ENCODE assay signal across 29 mouse cellular contexts in the genomic region with DNA sequence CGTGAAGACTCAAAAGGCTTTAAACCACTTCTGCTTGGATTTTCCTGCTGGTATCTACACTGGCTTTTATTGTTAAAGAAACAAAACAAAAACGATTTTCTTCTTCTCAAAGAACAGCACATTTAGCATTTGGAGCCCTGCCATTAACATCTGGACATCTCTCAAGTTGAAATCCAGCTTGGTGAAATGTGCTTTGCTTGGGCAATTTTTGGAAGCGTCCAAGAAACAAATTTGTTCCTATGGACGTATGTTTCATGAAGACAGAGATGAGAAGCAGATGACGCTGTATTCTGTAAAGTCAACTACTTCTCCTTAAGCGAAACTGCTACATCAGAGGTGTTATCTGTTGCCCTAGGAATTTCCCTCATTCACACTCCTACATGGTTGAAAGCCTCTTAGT.
DNase-seq lines count a peak whose midpoint lies in the region; ATAC-seq and TF ChIP-seq lines count a peak whose summit lies in the region.
"Had no signal": no experiment of that assay in that cellular context is flagged by ENCODE, and none has a peak within 500 bp of the region (broad histone marks: within the 10 kb centered on the region; RNA-seq: fewer than 3 reads in every experiment).

No protein-coding gene starts in this region.

- no peaks in the 10 kb centered on the region; the same call in 1 of the 2 replicates for H3K4me1 ChIP-seq in hindbrain, embryonic 14.5 days (replicated peaks; ENCODE audit: control insufficient read depth, insufficient read depth, low read length)
- H3K4me1 ChIP-seq in hindbrain, postnatal 0 days (ENCODE audit: insufficient read depth, low read length), result peaks cover 7% of the 10 kb centered on the region
- H3K4me1 ChIP-seq in lung, embryonic 15.5 days, result peaks cover 6% of the 10 kb centered on the region
- H3K4me1 ChIP-seq in lung, adult 2 months (ENCODE audit: control insufficient read depth, insufficient read depth, low read length), result no peaks in the 10 kb centered on the region

- no peak for TF ChIP-seq CTCF in hindbrain, postnatal 0 days (IDR thresholded peaks at IDR 0.05; ENCODE audit: low read depth)
- TF ChIP-seq CTCF in lung, adult 2 months (IDR thresholded peaks at IDR 0.05; ENCODE audit: insufficient read depth, low read length), result no peak

- 0 out of 2 replicates have a peak overlapping the region, but pooled peaks have one; percentile 24 for H3K27ac ChIP-seq in hindbrain, embryonic 14.5 days
- H3K27ac ChIP-seq in hindbrain, postnatal 0 days, result no peak overlapping the region
- H3K27ac ChIP-seq in lung, embryonic 15.5 days, result peak overlapping the region; percentile 34; the same call in 1 of the 2 replicates
- H3K27ac ChIP-seq: heart, embryonic 15.5 days; hindbrain, embryonic 15.5 days; neural tube, embryonic 13.5 days had no signal

- no peak for TF ChIP-seq POLR2A in lung, adult 2 months (IDR thresholded peaks at IDR 0.05; ENCODE audit: borderline replicate concordance, extremely low read depth, low read depth, low read length)

- H3K4me3 ChIP-seq in hindbrain, embryonic 14.5 days (replicated peaks; ENCODE audit: low read length), result no peak overlapping the region
- H3K4me3 ChIP-seq in hindbrain, postnatal 0 days (ENCODE audit: low read length), result no peak overlapping the region
- no peak overlapping the region for H3K4me3 ChIP-seq in lung, embryonic 15.5 days
- H3K4me3 ChIP-seq in lung, adult 2 months (replicated peaks; ENCODE audit: extremely low read depth, low read depth, low read length), result no peak overlapping the region
- H3K4me3 ChIP-seq: heart, embryonic 15.5 days; hindbrain, embryonic 15.5 days; myocyte; neural tube, embryonic 13.5 days had no signal

- no peaks in the 10 kb centered on the region for H3K9me3 ChIP-seq in hindbrain, embryonic 14.5 days (ENCODE audit: control insufficient read depth, low read length)
- H3K9me3 ChIP-seq in hindbrain, postnatal 0 days (ENCODE audit: low read length), result no peaks in the 10 kb centered on the region
- H3K9me3 ChIP-seq in lung, embryonic 15.5 days, result no peaks in the 10 kb centered on the region
- H3K9me3 ChIP-seq: G1E; heart, embryonic 15.5 days; hindbrain, embryonic 15.5 days; neural tube, embryonic 13.5 days had no signal

- no peak for DNase-seq in hindbrain, embryonic 14.5 days (ENCODE audit: low spot score)
- DNase-seq in hindbrain, postnatal 0 days (ENCODE audit: low spot score), result no peak
- DNase-seq in lung, adult 2 months, result no peak
- DNase-seq in adipocyte (ENCODE audit: low spot score), result peak; percentile 84
- DNase-seq in lung, postnatal 10 days, result peak; percentile 28
- DNase-seq in ovary, postnatal 36 days (ENCODE audit: low spot score), result no peak
- no peak for DNase-seq in frontal cortex, postnatal 25 days (ENCODE audit: low spot score in 2 of 2)
- DNase-seq: adrenal gland, adult 8-10 months; B cell, adult 2 months; cerebellum, adult 8-10 months; cerebellum, postnatal 36 days; embryo, embryonic 11 days; forebrain, postnatal 0 days; heart, postnatal 4 days; kidney, postnatal 36 days; layer of hippocampus, adult 9-11 months; liver, postnatal 0 days; right cerebral cortex, adult 18-20 months; right cerebral cortex, postnatal 4 days had no signal

- no peak for ATAC-seq in hindbrain, embryonic 14.5 days (ENCODE audit: low FRiP score)
- ATAC-seq in hindbrain, postnatal 0 days, result no peak
- no peak for ATAC-seq in lung, embryonic 15.5 days (ENCODE audit: borderline replicate concordance, extremely low read depth, low FRiP score, low TSS enrichment)
- ATAC-seq: forebrain, postnatal 0 days; intestine, embryonic 16.5 days; liver, postnatal 0 days; midbrain, embryonic 16.5 days had no signal

- no peaks in the 10 kb centered on the region for H3K36me3 ChIP-seq in hindbrain, embryonic 14.5 days (replicated peaks; ENCODE audit: control insufficient read depth, insufficient read depth)
- H3K36me3 ChIP-seq in hindbrain, postnatal 0 days (ENCODE audit: insufficient read depth, low read length), result no peaks in the 10 kb centered on the region
- no peaks in the 10 kb centered on the region for H3K36me3 ChIP-seq in lung, embryonic 15.5 days
- H3K36me3 ChIP-seq: G1E; heart, embryonic 15.5 days; hindbrain, embryonic 15.5 days; neural tube, embryonic 13.5 days had no signal

- no peak overlapping the region for H3K9ac ChIP-seq in hindbrain, embryonic 14.5 days
- no peak overlapping the region for H3K9ac ChIP-seq in hindbrain, postnatal 0 days (replicated peaks; ENCODE audit: low read length)
- H3K9ac ChIP-seq in lung, embryonic 15.5 days, result no peak overlapping the region
- H3K9ac ChIP-seq: forebrain, postnatal 0 days; heart, embryonic 15.5 days; hindbrain, embryonic 15.5 days; liver, postnatal 0 days; neural tube, embryonic 13.5 days had no signal

- no peak overlapping the region for H3K4me2 ChIP-seq in hindbrain, embryonic 14.5 days (replicated peaks)
- no peak overlapping the region for H3K4me2 ChIP-seq in hindbrain, postnatal 0 days (ENCODE audit: low read depth, low read length)
- no peak overlapping the region for H3K4me2 ChIP-seq in lung, embryonic 15.5 days
- H3K4me2 ChIP-seq: heart, embryonic 15.5 days; hindbrain, embryonic 15.5 days; liver, embryonic 11.5 days; neural tube, embryonic 13.5 days had no signal

- WGBS in hindbrain, embryonic 14.5 days, result 62% methylated on average over 6 of the region's 6 CpGs
- WGBS in hindbrain, postnatal 0 days, result 57% methylated on average over 6 of the region's 6 CpGs
- WGBS in lung, embryonic 15.5 days, result 30% methylated on average over 6 of the region's 6 CpGs
- WGBS in lung, adult 2 months, result 56% methylated on average over 6 of the region's 6 CpGs

- no peaks in the 10 kb centered on the region for H3K27me3 ChIP-seq in hindbrain, embryonic 14.5 days (ENCODE audit: control insufficient read depth, insufficient read depth, low read length)
- no peaks in the 10 kb centered on the region for H3K27me3 ChIP-seq in hindbrain, postnatal 0 days (ENCODE audit: insufficient read depth, low read length)
- no peaks in the 10 kb centered on the region for H3K27me3 ChIP-seq in lung, embryonic 15.5 days
- H3K27me3 ChIP-seq: CH12.LX; heart, embryonic 15.5 days; hindbrain, embryonic 15.5 days; neural tube, embryonic 13.5 days had no signal

Comparison
In these comparisons a context has a peak if more than half of its experiments do, and no peak if none do; other contexts are left out.
1. DNase-seq: peak in adipocyte (single experiment) and lung, postnatal 10 days (single experiment); none in hindbrain, embryonic 14.5 days (single experiment), hindbrain, postnatal 0 days (single experiment), lung, adult 2 months (single experiment), ovary, postnatal 36 days (single experiment) and frontal cortex, postnatal 25 days (0 of 2).